Mouse (Mus musculus): Measurements from ENCODE around the gene Fbp1. TPM values are rescaled to one million over a fixed set of nuclear protein-coding genes. Genes with fewer than 3 reads are reported as not detected.
"Not testable (repeated sequence)": the region's sequence is repeated elsewhere in the genome, so short reads cannot be mapped to it uniquely, and the experiment has no call there.

The Fbp1 gene
- polyA plus RNA-seq, 1 experiment from 2014 or later: 0.12 TPM

- Histone ChIP-seq H3K36me3 (no peaks in the 10 kb centered on the region), H3K4me3 (no peak overlapping the region), H3K27ac (peak overlapping the region; percentile 56; the same call in 1 of the 2 replicates), H3K9me3 (no peaks in the 10 kb centered on the region), H3K27me3 (ENCODE audit: insufficient read depth, poor library complexity, severe bottlenecking) (peaks cover 11% of the 10 kb centered on the region; the same call in 1 of the 2 replicates), H3K4me1 (replicated peaks) (peaks cover 12% of the 10 kb centered on the region)
- 18% methylated on average over 8 of the region's 8 CpGs for WGBS
- DNase-seq (ENCODE audit: low spot score): no peak
Observed at GRCm38 (mm10) chr13:62879831-62880615, 8.1 kb downstream of the Fbp1 start.

- no peaks in the 10 kb centered on the region for H3K9me3 ChIP-seq
- peak overlapping the region; percentile 56; the same call in 1 of the 2 replicates for H3K27ac ChIP-seq
- DNase-seq (ENCODE audit: low spot score): no peak
- no peak overlapping the region for H3K4me3 ChIP-seq
- peaks cover 12% of the 10 kb centered on the region for H3K4me1 ChIP-seq (replicated peaks)
- WGBS: 21% methylated on average over 6 of the region's 6 CpGs
- H3K36me3 ChIP-seq: no peaks in the 10 kb centered on the region
- H3K27me3 ChIP-seq (ENCODE audit: insufficient read depth, poor library complexity, severe bottlenecking): peaks cover 11% of the 10 kb centered on the region; the same call in 1 of the 2 replicates
Observed at GRCm38 (mm10) chr13:62879411-62879810, 8.7 kb downstream of the Fbp1 start.

GRCm38 (mm10) chr13:62877247-62877646 lies 10.8 kb downstream of the Fbp1 start:
- Histone ChIP-seq H3K27ac (no peak overlapping the region), H3K4me3 (no peak overlapping the region), H3K4me1 (replicated peaks) (peaks cover 12% of the 10 kb centered on the region), H3K36me3 (no peaks in the 10 kb centered on the region), H3K27me3 (ENCODE audit: insufficient read depth, poor library complexity, severe bottlenecking) (peaks cover 11% of the 10 kb centered on the region; the same call in 1 of the 2 replicates), H3K9me3 (no peaks in the 10 kb centered on the region)
- DNase-seq (ENCODE audit: low spot score): no peak
- WGBS: 10% methylated on average over 5 of the region's 5 CpGs

GRCm38 (mm10) chr13:62876111-62876510 lies 12.0 kb downstream of the Fbp1 start:
- no peak overlapping the region for H3K27ac ChIP-seq
- H3K4me1 ChIP-seq (replicated peaks): peaks cover 12% of the 10 kb centered on the region
- H3K4me3 ChIP-seq: no peak overlapping the region
- peaks cover 11% of the 10 kb centered on the region; the same call in 1 of the 2 replicates for H3K27me3 ChIP-seq (ENCODE audit: insufficient read depth, poor library complexity, severe bottlenecking)
- WGBS: 67% methylated on average over 1 of the region's 1 CpGs
- no peak for DNase-seq (ENCODE audit: low spot score)
- no peaks in the 10 kb centered on the region for H3K36me3 ChIP-seq
- H3K9me3 ChIP-seq: no peaks in the 10 kb centered on the region

- Histone ChIP-seq H3K27me3 (ENCODE audit: insufficient read depth, poor library complexity, severe bottlenecking) (peaks cover 4% of the 10 kb centered on the region; the same call in 1 of the 2 replicates), H3K9me3 (no peaks in the 10 kb centered on the region), H3K4me3 (no peak overlapping the region), H3K4me1 (replicated peaks) (no peaks in the 10 kb centered on the region), H3K27ac (no peak overlapping the region), H3K36me3 (no peaks in the 10 kb centered on the region)
- DNase-seq (ENCODE audit: low spot score): no peak
- 70% methylated on average over 3 of the region's 3 CpGs for WGBS
Observed at GRCm38 (mm10) chr13:62872252-62872651, 15.8 kb downstream of the Fbp1 start.

- Histone ChIP-seq H3K36me3 (no peaks in the 10 kb centered on the region), H3K4me3 (no peak overlapping the region), H3K4me1 (replicated peaks) (no peaks in the 10 kb centered on the region; the same call in 1 of the 2 replicates), H3K27me3 (ENCODE audit: insufficient read depth, poor library complexity, severe bottlenecking) (no peaks in the 10 kb centered on the region), H3K27ac (no peak overlapping the region), H3K9me3 (no peaks in the 10 kb centered on the region)
- DNase-seq (ENCODE audit: low spot score): no peak
- 79% methylated on average over 2 of the region's 2 CpGs for WGBS
Observed at GRCm38 (mm10) chr13:62870605-62871004, 17.5 kb downstream of the Fbp1 start.

GRCm38 (mm10) chr13:62866817-62867216 lies 21.3 kb downstream of the Fbp1 start:
- peaks cover 7% of the 10 kb centered on the region; the same call in 1 of the 2 replicates for H3K4me1 ChIP-seq (replicated peaks)
- H3K9me3 ChIP-seq: no peaks in the 10 kb centered on the region
- 0 out of 2 replicates have a peak overlapping the region, but pooled peaks have one; percentile 62 for H3K27ac ChIP-seq
- no peak overlapping the region for H3K4me3 ChIP-seq
- WGBS: 85% methylated on average over 4 of the region's 4 CpGs
- DNase-seq (ENCODE audit: low spot score): no peak
- no peaks in the 10 kb centered on the region for H3K27me3 ChIP-seq (ENCODE audit: insufficient read depth, poor library complexity, severe bottlenecking)
- no peaks in the 10 kb centered on the region for H3K36me3 ChIP-seq

GRCm38 (mm10) chr13:62865651-62866315 lies 22.3 kb downstream of the Fbp1 start:
- WGBS: 66% methylated on average over 11 of the region's 11 CpGs
- Histone ChIP-seq H3K27me3 (ENCODE audit: insufficient read depth, poor library complexity, severe bottlenecking) (no peaks in the 10 kb centered on the region), H3K9me3 (no peaks in the 10 kb centered on the region), H3K36me3 (no peaks in the 10 kb centered on the region), H3K27ac (peak overlapping the region; percentile 62; the same call in 1 of the 2 replicates), H3K4me1 (replicated peaks) (peaks cover 7% of the 10 kb centered on the region; the same call in 1 of the 2 replicates), H3K4me3 (no peak overlapping the region)
- DNase-seq (ENCODE audit: low spot score): peak; percentile 37

GRCm38 (mm10) chr13:62863771-62864170 lies 24.3 kb downstream of the Fbp1 start:
- H3K27ac ChIP-seq: no peak overlapping the region
- H3K9me3 ChIP-seq: no peaks in the 10 kb centered on the region
- H3K36me3 ChIP-seq: no peaks in the 10 kb centered on the region
- DNase-seq (ENCODE audit: low spot score): no peak
- H3K27me3 ChIP-seq (ENCODE audit: insufficient read depth, poor library complexity, severe bottlenecking): no peaks in the 10 kb centered on the region
- no peak overlapping the region for H3K4me3 ChIP-seq
- peaks cover 7% of the 10 kb centered on the region; the same call in 1 of the 2 replicates for H3K4me1 ChIP-seq (replicated peaks)
- 77% methylated on average over 6 of the region's 6 CpGs for WGBS

- H3K27ac ChIP-seq: no peak overlapping the region
- H3K27me3 ChIP-seq (ENCODE audit: insufficient read depth, poor library complexity, severe bottlenecking): no peaks in the 10 kb centered on the region
- peaks cover 7% of the 10 kb centered on the region; the same call in 1 of the 2 replicates for H3K4me1 ChIP-seq (replicated peaks)
- no peak for DNase-seq (ENCODE audit: low spot score)
- H3K9me3 ChIP-seq: no peaks in the 10 kb centered on the region
- WGBS: 90% methylated on average over 3 of the region's 3 CpGs
- H3K36me3 ChIP-seq: no peaks in the 10 kb centered on the region
- H3K4me3 ChIP-seq: no peak overlapping the region
Observed at GRCm38 (mm10) chr13:62862875-62863274, 25.2 kb downstream of the Fbp1 start.

- no peaks in the 10 kb centered on the region for H3K27me3 ChIP-seq (ENCODE audit: insufficient read depth, poor library complexity, severe bottlenecking)
- 93% methylated on average over 4 of the region's 4 CpGs for WGBS
Observed at GRCm38 (mm10) chr13:62860068-62860467, 28.0 kb downstream of the Fbp1 start.

GRCm38 (mm10) chr13:62859251-62859650 lies 28.8 kb downstream of the Fbp1 start:
- H3K27ac ChIP-seq; H3K27me3 ChIP-seq (ENCODE audit: insufficient read depth, poor library complexity, severe bottlenecking); H3K4me1 ChIP-seq (replicated peaks); H3K36me3 ChIP-seq; H3K4me3 ChIP-seq; DNase-seq (ENCODE audit: low spot score); H3K9me3 ChIP-seq: not testable (repeated sequence)
- 88% methylated on average over 10 of the region's 10 CpGs for WGBS

More at GRCm38 (mm10) chr13:62860068-62860467, 28.0 kb downstream of the Fbp1 start:
- DNase-seq (ENCODE audit: low spot score): no peak
- Histone ChIP-seq H3K27ac (no peak overlapping the region), H3K36me3 (no peaks in the 10 kb centered on the region), H3K4me1 (replicated peaks) (0 out of 2 replicates have a peak, but pooled peaks cover 10% of the 10 kb centered on the region), H3K4me3 (no peak overlapping the region), H3K9me3 (0 out of 2 replicates have a peak, but pooled peaks cover 3% of the 10 kb centered on the region)
